Mouse (Mus musculus) cerebellum, adult 11-12 months (tissue): ENCODE measurements at regions not wholly inside any gene's neighbourhood (a gene's known extent, or its start where the extent isn't known, plus 50 kb on each side); places are given as distances from the start of the nearest gene placed in this dataset.

Source experiments
- DNase-seq: peaks from one replicate; pipeline ENCODE4 v3.0.0; 2022

DNA sequence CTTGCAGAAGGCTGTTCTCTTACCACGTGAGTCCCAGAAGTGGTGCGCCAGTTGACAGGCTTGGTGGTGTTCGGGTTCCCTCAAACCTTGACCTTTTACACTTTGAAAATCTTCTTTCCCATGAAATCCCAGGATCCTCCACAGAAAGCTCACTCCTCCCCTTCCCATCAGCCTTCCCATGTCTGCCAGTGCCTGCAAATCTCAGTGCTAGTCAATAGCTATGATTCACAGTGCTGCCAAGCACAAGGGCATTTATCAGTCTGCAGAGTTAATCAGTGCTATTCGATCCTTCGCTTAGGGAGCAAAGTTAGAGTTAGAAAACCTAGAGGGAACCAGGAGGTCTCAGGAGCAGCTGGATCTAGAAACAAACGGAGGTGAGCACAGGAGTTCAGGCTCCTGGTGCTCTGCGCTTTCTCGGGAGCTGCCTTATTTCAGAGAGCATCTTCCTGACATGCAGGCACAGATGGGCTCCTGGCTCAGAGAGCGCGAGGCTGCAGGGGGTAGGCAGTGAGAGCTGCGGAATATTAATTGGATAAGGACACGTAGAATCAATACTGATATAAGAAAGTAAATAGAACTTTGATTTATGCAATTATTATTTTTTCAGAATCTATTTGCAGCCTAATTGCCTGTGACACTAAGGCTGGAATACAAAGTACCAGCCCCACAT, 190.0 kb upstream of the Tgfbr2 start:
- DNase-seq, result no peak

DNA sequence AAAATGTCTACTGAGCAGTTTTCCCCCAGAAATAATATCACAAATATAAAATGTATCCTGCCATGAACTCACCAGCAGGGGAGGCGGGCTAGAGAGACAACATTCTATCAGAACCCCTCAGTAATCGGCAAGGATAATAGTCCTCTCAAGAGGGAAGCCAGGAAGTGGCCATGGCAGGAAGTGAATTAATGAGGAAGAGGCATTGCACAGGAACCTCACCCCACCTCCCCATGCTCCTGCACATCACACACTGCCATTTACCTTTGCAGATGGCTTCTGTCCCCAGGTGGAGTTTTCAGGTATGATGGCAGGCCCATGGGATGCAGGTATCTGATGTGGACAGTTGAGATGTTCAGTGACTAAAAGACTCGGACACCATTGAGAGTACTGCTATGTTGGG, 185.9 kb upstream of the Tgfbr2 start:
- no peak for DNase-seq

DNA sequence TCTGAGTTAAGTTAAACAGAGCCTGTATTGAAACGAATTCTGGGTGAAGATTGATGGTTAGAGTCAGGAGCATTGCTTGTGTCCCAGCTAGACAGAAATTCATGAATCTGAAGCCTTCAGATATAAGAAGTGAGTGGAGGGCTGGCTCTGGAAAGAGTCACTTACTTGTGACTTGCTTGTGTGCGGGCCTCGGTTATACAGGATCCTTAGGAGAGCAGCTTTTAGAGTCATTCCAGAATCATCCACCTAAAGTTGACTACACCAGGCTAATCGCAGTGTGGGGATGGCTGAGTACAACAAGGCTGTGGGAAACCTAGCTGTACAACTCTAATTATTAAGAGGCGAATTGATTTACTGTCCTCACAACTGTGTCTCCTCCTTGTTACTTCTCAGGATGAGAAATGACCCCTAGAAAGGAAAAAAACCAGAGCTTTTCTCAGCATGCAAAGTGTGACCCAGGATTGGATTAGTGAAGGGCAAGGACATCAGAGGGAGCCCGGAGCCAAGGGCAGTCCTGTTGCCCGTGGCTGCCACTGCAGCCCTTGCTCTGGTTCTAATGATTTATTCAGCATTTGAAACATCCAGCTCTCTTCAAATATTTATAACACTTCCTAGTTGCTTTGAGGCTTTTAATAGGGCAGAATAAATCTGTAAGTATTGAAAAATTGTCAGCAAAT, 179.0 kb upstream of the Tgfbr2 start:
- no peak for DNase-seq

GRCm38 (mm10) chr9:116352801-116353494, 177.8 kb upstream of the Tgfbr2 start:
- DNase-seq, result no peak

GRCm38 (mm10) chr9:116350804-116351547, 175.8 kb upstream of the Tgfbr2 start:
- no peak for DNase-seq

DNA sequence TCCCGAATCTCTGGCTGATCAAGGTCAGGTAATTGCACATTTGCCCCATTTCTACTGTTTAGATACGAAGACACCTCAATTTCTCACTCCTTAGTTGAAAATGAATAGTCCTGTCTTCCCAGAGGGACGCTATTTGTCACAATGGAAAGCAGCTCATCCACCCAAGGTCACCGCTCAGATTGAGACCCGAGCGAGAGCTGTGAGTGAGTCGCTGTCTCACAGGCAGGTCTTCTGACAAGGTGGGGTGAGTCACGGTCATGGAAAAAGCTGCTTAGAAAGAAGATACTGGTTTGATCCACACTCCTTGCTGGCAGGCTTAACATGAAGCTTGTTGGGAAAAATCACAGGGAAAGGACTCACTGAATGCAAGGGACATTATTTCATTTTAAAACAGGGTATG, 171.9 kb upstream of the Tgfbr2 start:
- DNase-seq, result no peak

DNA sequence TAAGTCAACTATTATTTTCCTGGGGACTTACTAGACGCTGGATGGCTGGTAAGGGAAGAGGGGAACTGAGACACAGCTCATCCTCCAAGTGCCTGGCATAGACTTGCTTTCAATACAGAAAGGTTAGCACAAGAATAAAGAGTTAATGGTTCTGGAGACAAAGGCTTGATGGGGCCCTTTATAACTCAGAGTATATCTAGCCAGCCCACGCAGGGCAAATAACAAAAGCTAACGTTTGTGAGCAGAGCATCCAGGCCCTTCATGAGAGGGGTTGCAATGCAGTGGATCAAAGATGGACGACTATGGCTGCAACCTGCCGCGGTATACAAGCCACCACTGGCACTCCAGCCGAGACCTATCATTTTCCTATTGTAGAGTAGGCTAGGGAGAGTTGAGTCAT, 171.3 kb upstream of the Tgfbr2 start:
- no peak for DNase-seq

GRCm38 (mm10) chr9:116343086-116343481, 167.9 kb upstream of the Tgfbr2 start:
- no peak for DNase-seq

DNA sequence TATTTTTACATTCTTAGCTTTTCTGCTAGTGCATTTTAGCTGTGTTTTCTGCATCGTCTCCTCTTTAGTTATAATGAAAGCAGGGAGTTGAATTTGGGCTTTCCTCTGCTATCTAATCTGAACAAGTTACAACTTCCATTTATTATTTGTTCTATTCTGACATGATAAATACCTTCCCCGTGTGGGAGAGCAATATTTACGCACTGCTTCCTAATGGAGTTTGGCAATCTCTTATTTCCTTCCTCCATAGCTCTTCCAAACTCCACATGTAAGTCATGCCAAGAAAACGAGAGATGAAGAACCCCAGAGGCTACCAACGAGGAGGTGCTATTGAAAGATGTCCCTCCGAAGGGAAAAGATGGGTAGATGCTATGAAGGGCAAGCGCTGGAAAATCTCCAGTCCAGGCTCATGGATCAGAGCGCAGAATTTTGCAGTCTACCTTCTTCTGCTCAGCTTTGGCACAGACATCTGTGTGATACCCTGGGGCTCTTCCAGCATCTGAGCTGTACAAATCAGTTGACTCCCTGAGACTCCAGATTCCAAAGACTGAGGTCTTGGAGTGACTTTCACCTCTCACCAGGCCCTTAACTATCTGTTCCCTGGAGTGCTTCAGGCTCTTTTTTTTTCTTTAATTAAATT, 167.4 kb upstream of the Tgfbr2 start:
- peak; percentile 2 for DNase-seq

DNA sequence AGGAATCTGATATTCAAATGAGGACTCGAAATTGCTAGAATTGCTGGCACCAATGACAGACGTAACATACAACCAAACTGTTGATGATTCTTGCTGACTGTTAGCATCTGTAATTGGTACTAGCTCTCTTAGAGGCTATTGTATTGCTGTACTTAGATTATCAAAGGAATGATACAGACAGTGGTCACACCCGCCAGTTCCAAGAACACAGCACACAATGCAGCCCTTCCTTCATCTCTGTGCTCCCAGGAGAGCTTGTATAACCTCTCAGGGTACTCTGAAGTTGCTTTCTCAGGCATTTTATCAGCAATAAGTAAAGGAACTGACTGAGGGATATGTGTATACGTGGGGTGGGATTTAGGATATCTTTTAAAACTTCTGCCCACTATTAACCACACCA, 166.8 kb upstream of the Tgfbr2 start:
- DNase-seq, result no peak

DNA sequence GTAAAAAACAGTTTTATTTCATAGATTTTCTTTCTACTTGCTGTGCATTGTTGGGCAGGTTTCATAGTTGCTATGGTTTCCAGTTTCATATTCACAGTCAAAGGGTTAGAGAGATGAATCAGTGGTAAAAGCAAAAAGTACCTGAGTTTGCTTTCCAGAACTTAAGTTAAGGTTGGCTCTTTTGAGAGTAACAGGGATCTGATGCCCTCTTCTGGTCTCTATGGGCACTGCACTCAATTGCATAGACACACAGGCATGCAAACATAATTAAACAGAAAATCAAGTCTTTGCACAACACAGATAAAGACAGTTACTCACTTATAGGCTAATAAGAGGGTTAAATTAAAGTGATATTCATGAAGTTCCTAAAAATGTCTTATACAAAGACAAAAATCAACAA, 165.8 kb upstream of the Tgfbr2 start:
- DNase-seq, result no peak

GRCm38 (mm10) chr9:116338729-116339100, 163.6 kb upstream of the Tgfbr2 start:
- DNase-seq, result no peak

DNA sequence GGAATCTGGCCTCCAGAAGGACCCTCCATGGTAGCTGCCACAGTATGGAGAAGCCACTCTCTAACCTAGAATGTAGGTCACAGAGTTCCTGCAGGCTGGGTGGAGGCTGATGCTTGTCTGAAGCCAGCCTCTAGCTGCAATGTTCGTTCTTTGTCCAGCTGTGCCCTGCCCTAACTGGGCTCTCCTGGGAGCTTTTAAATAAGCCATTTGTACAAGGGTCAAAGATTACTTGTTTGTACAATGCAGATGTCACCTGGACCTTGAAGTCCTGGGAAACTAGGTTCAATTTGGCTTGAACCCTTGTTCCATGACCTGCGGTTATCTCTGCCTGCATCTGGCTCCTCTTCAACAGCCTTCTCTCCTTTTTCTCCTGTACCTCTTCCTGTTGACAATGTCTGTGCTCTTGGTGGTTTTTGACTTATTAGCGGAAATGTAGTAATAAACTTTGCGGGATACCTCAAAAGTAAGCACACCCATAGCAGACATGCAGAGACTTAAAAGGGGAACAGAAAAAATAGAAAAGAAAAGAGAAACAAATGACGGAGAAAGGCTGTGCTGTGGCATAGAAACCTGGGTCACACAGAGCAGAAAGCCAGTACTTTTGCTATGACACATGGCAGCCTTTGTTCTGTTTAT, 163.1 kb upstream of the Tgfbr2 start:
- DNase-seq, result no peak

DNA sequence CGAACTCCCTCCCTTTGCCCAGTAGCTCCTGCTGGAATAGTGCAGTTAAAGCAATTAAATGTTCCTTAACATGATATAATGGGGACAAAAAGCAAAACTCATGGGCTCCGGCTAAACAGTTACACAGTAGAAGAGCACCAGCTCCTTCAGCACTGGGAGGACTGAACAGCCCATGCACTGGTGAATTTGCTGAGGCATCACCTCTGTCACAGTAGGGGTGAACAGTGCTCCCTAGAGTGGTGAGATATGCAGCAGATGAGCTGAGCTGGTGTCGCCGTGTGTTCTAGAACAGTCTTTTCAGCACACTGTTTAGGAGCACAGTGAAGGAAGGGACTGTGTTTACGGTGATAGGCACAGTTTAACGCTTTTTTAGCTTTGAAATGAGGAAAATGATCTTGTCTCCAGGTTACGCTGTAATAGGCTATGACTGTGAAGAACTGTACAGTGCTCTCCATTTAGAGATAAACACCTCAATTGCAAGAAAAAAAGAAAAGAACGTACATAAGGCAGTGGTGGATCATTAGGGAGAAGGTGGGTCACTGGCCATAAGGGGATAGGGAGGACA, 162.4 kb upstream of the Tgfbr2 start:
- no peak for DNase-seq

- no peak for DNase-seq
Observed at GRCm38 (mm10) chr9:116335561-116336478, 160.7 kb upstream of the Tgfbr2 start.

GRCm38 (mm10) chr9:116333956-116334463, 158.8 kb upstream of the Tgfbr2 start:
- no peak for DNase-seq

DNA sequence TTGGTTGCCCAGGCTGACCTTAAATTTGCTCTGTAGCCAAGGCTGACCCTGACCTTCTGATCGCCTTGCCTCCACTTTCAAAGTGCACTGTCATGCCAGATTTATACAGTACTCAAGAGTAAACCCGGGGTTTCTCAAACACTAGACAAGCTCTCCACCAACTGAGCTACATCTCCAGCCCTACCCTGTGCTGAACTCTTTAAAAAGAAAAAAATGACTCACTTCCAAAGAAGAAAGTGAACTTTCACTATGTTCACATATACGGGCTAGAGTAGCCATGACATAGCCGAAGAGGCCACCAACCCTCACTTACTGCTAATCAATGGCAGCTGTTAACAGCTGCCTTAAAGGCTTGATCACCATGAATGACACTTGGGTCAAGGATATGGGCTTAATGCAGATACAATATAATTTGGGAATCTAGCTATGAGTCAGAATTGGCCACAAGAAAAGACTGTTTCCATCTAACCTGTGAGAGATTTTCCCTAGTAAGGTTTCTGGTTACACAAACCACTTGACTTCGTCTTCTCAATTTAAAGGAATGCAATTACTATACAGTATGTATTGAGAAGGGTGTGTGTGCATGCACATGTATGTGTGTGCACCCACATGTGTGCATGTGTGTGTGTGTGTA, 157.4 kb upstream of the Tgfbr2 start:
- DNase-seq, result no peak

GRCm38 (mm10) chr9:116331406-116331805, 156.2 kb upstream of the Tgfbr2 start:
- no peak for DNase-seq

DNA sequence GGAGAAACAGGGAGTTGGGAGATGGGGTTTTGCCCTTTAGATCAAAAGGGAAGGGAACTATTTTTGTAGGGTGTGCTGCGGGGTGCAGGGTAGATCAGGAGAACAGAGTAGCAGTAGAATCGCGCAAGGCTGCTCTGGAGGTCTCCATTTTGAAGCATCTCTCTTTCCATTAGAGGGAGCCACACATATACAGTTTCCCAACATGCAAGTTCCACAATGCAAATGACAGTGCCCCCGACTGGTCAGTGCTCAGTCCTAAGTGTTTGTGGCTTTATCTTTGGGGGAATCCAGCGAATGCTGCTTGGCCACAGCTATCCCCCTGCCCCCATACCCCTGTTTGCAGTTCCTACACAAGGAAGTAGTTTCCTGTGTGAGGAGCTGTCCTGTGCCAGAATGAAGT, 155.6 kb upstream of the Tgfbr2 start:
- no peak for DNase-seq

DNA sequence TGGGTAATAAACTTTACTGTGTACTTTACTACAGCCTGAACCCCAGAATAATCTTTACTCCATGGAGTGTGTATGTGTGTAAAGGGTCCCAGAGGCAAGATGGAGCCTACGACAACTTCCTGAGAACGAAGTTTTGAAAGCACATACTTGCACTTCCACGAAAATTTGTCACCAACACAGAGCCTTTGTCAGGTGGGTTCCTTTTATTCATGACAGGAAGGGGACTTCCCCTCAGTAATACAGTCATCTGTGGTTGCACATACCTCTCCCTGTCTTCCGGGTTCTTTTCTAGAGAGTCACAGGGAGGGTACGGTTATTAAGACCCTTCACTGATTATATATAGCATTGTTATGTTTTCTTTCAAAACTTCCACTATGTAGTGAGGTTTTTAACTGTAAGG, 154.0 kb upstream of the Tgfbr2 start:
- DNase-seq, result no peak
